Mouse (Mus musculus): ENCODE data around the gene Hck.

Gene Hck

DNA sequence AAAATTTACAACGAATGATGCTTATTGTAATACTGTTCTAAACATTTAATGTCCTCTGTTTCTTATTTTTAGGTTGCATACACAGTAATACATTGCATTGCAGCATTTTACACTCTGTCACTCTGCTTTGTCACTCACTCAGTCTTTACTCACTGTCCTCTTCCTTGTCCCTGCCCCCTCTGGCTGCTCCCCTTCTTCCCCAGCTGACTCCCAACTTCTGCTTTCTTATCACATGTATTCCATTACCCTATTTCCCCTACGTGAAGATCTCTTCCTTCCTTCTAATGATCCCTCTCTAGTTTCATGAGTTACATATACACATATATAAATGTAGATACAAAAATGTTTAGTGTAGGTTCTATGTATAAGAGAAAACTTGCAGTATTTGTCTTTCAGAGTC lies 90.8 kb downstream of the Hck start:
- no peak for DNase-seq (ENCODE audit: low read depth, low spot score)
